In genomic region chr6:147953058-147953679, GRCm38 (mm10) we compare ENCODE assay signal across 11 mouse cellular contexts.
DNase-seq lines count a peak whose midpoint lies in the region; ATAC-seq and TF ChIP-seq lines count a peak whose summit lies in the region.
"Had no signal": no experiment of that assay in that cellular context is flagged by ENCODE, and none has a peak within 500 bp of the region (broad histone marks: within the 10 kb centered on the region; RNA-seq: fewer than 3 reads in every experiment).

No protein-coding gene starts in this region.

- no peak overlapping the region for H3K4me2 ChIP-seq in neural tube, embryonic 14.5 days (ENCODE audit: low read depth, low read length)
- H3K4me2 ChIP-seq in hindbrain, embryonic 16.5 days (ENCODE audit: low read length): no peak overlapping the region
- H3K4me2 ChIP-seq: embryonic facial prominence, embryonic 12.5 days; midbrain, embryonic 12.5 days; stomach, embryonic 15.5 days had no signal

- no peaks in the 10 kb centered on the region for H3K36me3 ChIP-seq in neural tube, embryonic 14.5 days (ENCODE audit: control insufficient read depth, insufficient read depth, low read length)
- no peaks in the 10 kb centered on the region for H3K36me3 ChIP-seq in hindbrain, embryonic 16.5 days (ENCODE audit: control insufficient read depth, insufficient read depth, low read length)
- H3K36me3 ChIP-seq: embryonic facial prominence, embryonic 12.5 days; midbrain, embryonic 12.5 days; stomach, embryonic 15.5 days had no signal

- H3K27me3 ChIP-seq in neural tube, embryonic 14.5 days (ENCODE audit: control insufficient read depth, insufficient read depth, low read length): no peaks in the 10 kb centered on the region
- H3K27me3 ChIP-seq in hindbrain, embryonic 16.5 days (replicated peaks; ENCODE audit: control insufficient read depth, insufficient read depth, low read length): no peaks in the 10 kb centered on the region
- H3K27me3 ChIP-seq: embryonic facial prominence, embryonic 12.5 days; midbrain, embryonic 12.5 days; stomach, embryonic 15.5 days had no signal

- H3K4me3 ChIP-seq in gastrocnemius, adult 2 months: no peak overlapping the region
- H3K4me3 ChIP-seq in neural tube, embryonic 14.5 days (ENCODE audit: low read depth, low read length): no peak overlapping the region
- H3K4me3 ChIP-seq in hindbrain, embryonic 16.5 days (ENCODE audit: low read length): no peak overlapping the region
- H3K4me3 ChIP-seq: embryonic facial prominence, embryonic 12.5 days; midbrain, embryonic 12.5 days; stomach, embryonic 15.5 days had no signal

- H3K4me1 ChIP-seq in neural tube, embryonic 14.5 days (ENCODE audit: control insufficient read depth, insufficient read depth, low read length): no peaks in the 10 kb centered on the region
- H3K4me1 ChIP-seq in hindbrain, embryonic 16.5 days (ENCODE audit: control insufficient read depth, insufficient read depth, low read depth, low read length): no peaks in the 10 kb centered on the region; the same call in 1 of the 2 replicates
- H3K4me1 ChIP-seq: embryonic facial prominence, embryonic 12.5 days; midbrain, embryonic 12.5 days; stomach, embryonic 15.5 days had no signal

- no peak overlapping the region for H3K9ac ChIP-seq in neural tube, embryonic 14.5 days (replicated peaks; ENCODE audit: low read depth, low read length)
- H3K9ac ChIP-seq in hindbrain, embryonic 16.5 days (ENCODE audit: low read depth, low read length): no peak overlapping the region
- H3K9ac ChIP-seq: embryonic facial prominence, embryonic 12.5 days; midbrain, embryonic 12.5 days; stomach, embryonic 15.5 days had no signal

- intact Hi-C loops in gastrocnemius, adult 2 months (cut with DNase I): no loop called here

- 52% methylated on average over 5 of the region's 5 CpGs for WGBS in neural tube, embryonic 14.5 days
- WGBS in hindbrain, embryonic 16.5 days: 43% methylated on average over 5 of the region's 5 CpGs

- H3K9me3 ChIP-seq in neural tube, embryonic 14.5 days (ENCODE audit: control insufficient read depth, low read length): no peaks in the 10 kb centered on the region
- no peaks in the 10 kb centered on the region for H3K9me3 ChIP-seq in hindbrain, embryonic 16.5 days (ENCODE audit: control insufficient read depth, low read length)
- H3K9me3 ChIP-seq: embryonic facial prominence, embryonic 12.5 days; midbrain, embryonic 12.5 days; stomach, embryonic 15.5 days had no signal

- peak; percentile 45 for TF ChIP-seq CTCF in gastrocnemius, adult 2 months (IDR thresholded peaks at IDR 0.05)

- no peak overlapping the region for H3K27ac ChIP-seq in gastrocnemius, adult 2 months
- H3K27ac ChIP-seq in neural tube, embryonic 14.5 days (ENCODE audit: low read depth, low read length): no peak overlapping the region
- no peak overlapping the region for H3K27ac ChIP-seq in hindbrain, embryonic 16.5 days (ENCODE audit: low read depth, low read length)
- H3K27ac ChIP-seq: embryonic facial prominence, embryonic 12.5 days; midbrain, embryonic 12.5 days; stomach, embryonic 15.5 days had no signal

- ATAC-seq in neural tube, embryonic 14.5 days (ENCODE audit: low read depth): peak; percentile 74
- peak; percentile 77 for ATAC-seq in hindbrain, embryonic 16.5 days
- no peak for ATAC-seq in megakaryocyte-erythroid progenitor cell, adult 5-6 weeks (replicated peaks; ENCODE audit: low FRiP score, low TSS enrichment, poor library complexity, severe bottlenecking)

- DNase-seq in gastrocnemius, adult 2 months: no peak
- DNase-seq in gastrocnemius, adult 8-10 months (ENCODE audit: low spot score in 2 of 2): no peak
- DNase-seq in neural tube, embryonic 10.5 days (ENCODE audit: extremely low spot score, low spot score): no peak
- peak; percentile 37 for DNase-seq in yolk sac, embryonic 10.5 days (ENCODE audit: low spot score)
- no peak for DNase-seq in spleen, postnatal 36 days (ENCODE audit: low spot score in 2 of 2)
